Mouse (Mus musculus) heart, embryonic 11.5 days (tissue): ENCODE measurements around the gene B4galt1. TPM values are rescaled to one million over a fixed set of nuclear protein-coding genes. Genes with fewer than 3 reads are reported as not detected.
A peak's percentile ranks its signal among the peaks of the same experiment; 100 is the strongest.

ENCODE experiments used
- ATAC-seq: fragments of 200-750 bp; cut with Nextera tagmentation; replicated peaks from 2 replicates; pipeline ENCODE4 v1.8.0; 2017; ENCODE audit warnings: moderate library complexity; ENCODE audit not compliant: insufficient number of reproducible peaks, low FRiP score, low TSS enrichment
- H3K27ac ChIP-seq: fragments of 300-500 bp; sonication (generic); 2 replicates; pipeline ENCODE4 v1.5.1; 2014; ENCODE audit warnings: mild to moderate bottlenecking, low read depth, low read length
- H3K27me3 ChIP-seq: fragments of 300-500 bp; sonication (generic); 2 replicates; pipeline ENCODE4 v1.6.1; 2014; ENCODE audit warnings: mild to moderate bottlenecking, low read length, mixed read lengths; ENCODE audit not compliant: control insufficient read depth, insufficient read depth
- H3K36me3 ChIP-seq: fragments of 300-500 bp; sonication (generic); 2 replicates; pipeline ENCODE4 v1.6.1; 2014; ENCODE audit warnings: mild to moderate bottlenecking, low read length, moderate library complexity, mixed read lengths; ENCODE audit not compliant: control insufficient read depth, insufficient read depth
- H3K4me1 ChIP-seq: fragments of 300-500 bp; sonication (generic); 2 replicates; pipeline ENCODE4 v1.6.1; 2014; ENCODE audit warnings: low read length; ENCODE audit not compliant: control insufficient read depth, insufficient read depth
- H3K4me2 ChIP-seq: fragments of 300-500 bp; sonication (generic); 2 replicates; pipeline ENCODE4 v1.6.1; 2014; ENCODE audit warnings: mild to moderate bottlenecking, moderate library complexity
- H3K4me3 ChIP-seq: fragments of 300-500 bp; sonication (generic); 2 replicates; pipeline ENCODE4 v1.5.1; 2014; ENCODE audit warnings: low read depth, low read length
- H3K9ac ChIP-seq: fragments of 300-500 bp; sonication (generic); 2 replicates; pipeline ENCODE4 v1.6.1; 2014; ENCODE audit warnings: mild to moderate bottlenecking, low read depth, low read length, moderate library complexity
- H3K9me3 ChIP-seq: fragments of 300-500 bp; sonication (generic); replicated peaks from 2 replicates; pipeline ENCODE4 v1.6.1; 2016; ENCODE audit warnings: low read length; ENCODE audit not compliant: control insufficient read depth
- WGBS: fragments of 180-500 bp; shearing (Covaris S2); extraction: QIAGEN DNeasy Blood & Tissue Kit; methylation state at CpG from one replicate; pipeline ENCODE4 v1.1.7; 2014; ENCODE audit not compliant: insufficient replicate concordance; 5-methylcytosine and 5-hydroxymethylcytosine counted together
- polyA plus RNA-seq: library from polyadenylated mRNA; unstranded; fragments of >200 nt; fragmentation: Nextera tagmentation; extraction: Ambion mirVana; gene quantifications from 2 replicates; pipeline ENCODE4 v1.2.1, GENCODE M21; 2014

B4galt1 gene
- polyA plus RNA-seq, 1 experiment from 2014 or later, result 43.9 TPM

DNA sequence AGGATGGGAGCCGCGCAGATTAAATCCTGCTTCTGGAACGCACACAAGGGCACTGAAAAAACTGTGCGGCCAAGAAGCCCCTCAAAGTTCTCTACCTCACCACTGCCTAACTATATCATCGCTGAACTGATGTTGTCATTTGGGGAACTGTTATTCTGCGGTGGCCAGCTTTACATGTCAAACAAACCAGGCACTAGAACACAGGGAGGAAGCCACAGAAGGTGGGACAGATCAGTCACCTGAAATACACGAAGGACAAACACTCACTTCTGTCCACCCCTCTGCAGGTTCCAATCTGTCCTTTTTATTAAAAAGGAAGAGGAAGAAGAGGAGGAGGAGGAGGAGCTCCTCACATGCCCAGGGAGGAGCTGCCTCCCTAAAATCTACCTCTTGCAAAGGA, 29.3 kb downstream of the B4galt1 start:
- Histone ChIP-seq H3K9ac (no peak overlapping the region), H3K36me3 (no peaks in the 10 kb centered on the region), H3K4me3 (no peak overlapping the region), H3K27ac (no peak overlapping the region), H3K27me3 (no peaks in the 10 kb centered on the region), H3K4me2 (no peak overlapping the region), H3K9me3 (no peaks in the 10 kb centered on the region), H3K4me1 (peaks cover 21% of the 10 kb centered on the region)
- no peak for ATAC-seq
- 85% methylated on average over 7 of the region's 7 CpGs for WGBS

DNA sequence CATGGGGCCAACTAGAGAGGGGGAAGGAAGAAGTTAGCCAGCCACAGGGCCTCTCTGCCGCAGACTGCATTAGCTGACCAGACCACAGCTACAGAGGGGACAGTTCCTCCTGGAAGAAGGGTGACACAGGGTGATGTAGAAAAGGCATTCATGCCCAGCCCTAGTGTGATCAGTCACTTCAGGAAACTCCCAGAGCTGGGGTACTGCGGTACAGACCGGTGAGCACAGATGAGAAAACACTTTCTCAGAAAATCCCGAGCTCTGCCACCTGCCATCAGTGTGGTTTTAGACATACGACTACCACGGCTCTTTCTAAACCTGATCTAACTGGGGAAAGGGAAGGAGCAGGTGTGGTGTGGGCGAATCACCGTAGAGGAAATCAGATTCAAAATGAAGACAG, 30.1 kb downstream of the B4galt1 start:
- no peaks in the 10 kb centered on the region for H3K36me3 ChIP-seq
- H3K27me3 ChIP-seq, result no peaks in the 10 kb centered on the region
- no peak for ATAC-seq
- H3K4me3 ChIP-seq, result no peak overlapping the region
- no peak overlapping the region for H3K9ac ChIP-seq
- H3K4me1 ChIP-seq, result peaks cover 29% of the 10 kb centered on the region
- H3K4me2 ChIP-seq, result no peak overlapping the region
- no peaks in the 10 kb centered on the region for H3K9me3 ChIP-seq
- 87% methylated on average over 8 of the region's 8 CpGs for WGBS
- no peak overlapping the region; the same call in 1 of the 2 replicates for H3K27ac ChIP-seq

DNA sequence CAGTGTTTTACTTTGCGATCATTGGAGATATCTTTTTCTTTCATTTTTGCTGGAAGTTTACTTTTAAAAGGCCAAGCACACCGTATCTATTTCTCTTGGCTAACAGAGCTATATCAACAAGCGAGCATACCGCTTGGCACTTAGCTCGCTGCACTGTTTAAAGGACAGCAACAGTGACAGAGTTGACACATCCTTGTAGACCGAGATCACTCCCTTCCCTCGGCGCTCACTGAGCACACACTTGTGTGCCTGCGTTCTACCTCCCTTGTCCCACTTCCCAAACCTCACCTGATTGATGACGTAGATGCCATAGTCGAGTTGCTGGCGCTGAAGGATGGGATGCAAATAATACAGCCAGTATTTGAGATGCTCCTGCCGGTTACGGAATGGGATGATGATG, 30.7 kb downstream of the B4galt1 start:
- H3K9ac ChIP-seq, result no peak overlapping the region
- no peak overlapping the region; the same call in 1 of the 2 replicates for H3K27ac ChIP-seq
- no peak overlapping the region for H3K4me3 ChIP-seq
- no peak for ATAC-seq
- H3K9me3 ChIP-seq, result no peaks in the 10 kb centered on the region
- no peaks in the 10 kb centered on the region for H3K27me3 ChIP-seq
- WGBS, result 81% methylated on average over 14 of the region's 14 CpGs
- H3K36me3 ChIP-seq, result no peaks in the 10 kb centered on the region
- H3K4me2 ChIP-seq, result no peak overlapping the region
- peaks cover 34% of the 10 kb centered on the region for H3K4me1 ChIP-seq

DNA sequence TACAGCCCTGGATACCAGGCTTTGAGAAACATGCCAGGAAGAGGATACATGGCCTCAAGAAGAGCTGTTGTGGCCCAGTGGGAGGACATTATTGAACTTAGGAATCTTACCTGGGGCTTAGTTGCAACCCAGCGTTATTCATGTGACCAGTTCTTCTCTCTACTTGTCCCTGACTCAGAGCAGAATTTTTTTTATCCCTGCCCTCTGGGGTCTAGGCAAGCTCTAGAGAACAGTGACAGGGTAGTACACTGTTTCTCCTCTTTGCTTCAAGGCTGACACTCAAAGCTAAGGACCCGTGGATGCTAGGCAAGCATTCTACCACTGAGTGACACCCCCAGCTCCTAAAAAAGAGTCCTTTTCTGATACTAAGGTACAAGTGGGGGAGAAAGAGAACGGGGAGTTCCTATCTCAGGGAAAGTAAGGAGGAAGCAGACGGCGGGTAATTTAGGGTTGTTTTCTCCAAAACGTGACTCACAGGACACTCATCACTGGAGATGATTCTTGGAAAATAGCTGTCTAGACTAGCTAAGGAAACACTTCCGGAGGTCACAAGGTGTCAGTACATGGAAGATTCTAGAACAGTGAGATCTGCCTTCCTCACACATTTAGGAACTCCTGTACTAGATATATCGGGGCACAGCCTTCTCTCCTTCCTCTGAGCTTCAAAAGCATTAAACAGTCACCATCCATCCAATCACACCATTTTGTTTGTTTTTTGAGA, 32.3 kb downstream of the B4galt1 start:
- no peak for ATAC-seq
- 70% methylated on average over 8 of the region's 8 CpGs for WGBS
- Histone ChIP-seq H3K4me3 (no peak overlapping the region), H3K4me1 (peaks cover 34% of the 10 kb centered on the region), H3K9ac (no peak overlapping the region), H3K27ac (peak overlapping the region; percentile 80; the same call in 1 of the 2 replicates), H3K9me3 (no peaks in the 10 kb centered on the region), H3K4me2 (no peak overlapping the region), H3K36me3 (no peaks in the 10 kb centered on the region), H3K27me3 (no peaks in the 10 kb centered on the region)

DNA sequence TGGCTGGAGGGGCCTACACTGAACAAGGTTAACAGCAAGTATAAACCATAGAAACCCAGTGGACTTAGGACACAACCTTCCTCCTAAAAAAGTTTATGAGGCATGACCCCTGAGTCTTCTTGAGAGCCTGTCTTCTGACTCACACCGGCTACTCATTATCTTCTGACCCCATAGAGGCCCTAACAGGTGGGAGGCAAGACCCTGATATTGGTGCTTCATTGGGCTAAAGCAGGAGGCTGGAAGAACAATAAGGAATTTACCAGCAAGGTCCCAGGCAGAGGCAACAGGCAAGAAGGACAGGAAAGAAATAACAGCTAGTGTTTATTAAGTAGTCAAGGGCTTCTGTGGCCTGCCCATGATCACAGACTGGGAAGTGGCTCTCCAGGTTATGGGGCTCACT, 32.9 kb downstream of the B4galt1 start:
- H3K27ac ChIP-seq, result peak overlapping the region; percentile 80
- WGBS, result 41% methylated on average over 1 of the region's 1 CpGs
- no peak overlapping the region; the same call in 1 of the 2 replicates for H3K4me2 ChIP-seq
- H3K9ac ChIP-seq, result no peak overlapping the region
- ATAC-seq, result no peak
- H3K9me3 ChIP-seq, result no peaks in the 10 kb centered on the region
- H3K4me3 ChIP-seq, result no peak overlapping the region
- H3K36me3 ChIP-seq, result no peaks in the 10 kb centered on the region
- H3K27me3 ChIP-seq, result no peaks in the 10 kb centered on the region
- peaks cover 39% of the 10 kb centered on the region for H3K4me1 ChIP-seq

DNA sequence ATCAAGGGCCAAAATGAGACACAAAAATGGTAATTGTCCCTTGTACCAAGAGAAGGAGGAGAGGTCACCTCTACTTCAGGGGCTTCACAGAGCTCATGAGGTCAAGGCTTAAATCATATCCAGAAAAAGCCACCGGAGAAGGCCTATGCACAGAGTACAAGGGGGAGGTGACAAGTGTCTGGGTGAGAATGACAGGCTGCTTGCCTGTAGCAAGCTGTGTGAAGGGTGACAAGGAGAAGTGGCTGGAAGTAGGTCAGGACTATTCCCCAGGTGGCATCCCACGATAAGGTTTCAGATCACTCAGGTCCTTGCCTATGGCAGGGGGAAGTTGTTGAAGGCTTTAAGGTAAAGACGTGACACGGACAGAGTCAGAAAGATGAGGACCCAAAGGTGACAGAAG, 33.8 kb downstream of the B4galt1 start:
- 54% methylated on average over 4 of the region's 4 CpGs for WGBS

DNA sequence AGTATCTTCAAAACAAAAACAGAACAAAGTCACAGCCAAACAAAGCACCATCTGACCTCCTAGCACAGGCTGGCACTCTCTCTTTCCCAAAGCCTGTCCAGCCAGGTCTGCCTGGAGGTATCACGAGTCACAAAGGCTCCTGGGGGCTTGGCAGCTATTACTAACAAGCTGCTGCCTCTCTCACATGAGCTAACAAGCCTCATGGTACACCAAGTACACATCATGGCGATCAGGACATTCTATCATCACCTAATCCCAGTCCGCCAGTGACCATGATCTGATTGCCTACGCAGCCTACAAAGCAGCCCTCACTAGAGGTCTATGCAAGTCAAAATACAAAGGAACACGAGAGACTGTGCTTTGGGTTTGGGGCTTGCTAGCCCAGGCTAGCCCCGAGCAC, 34.7 kb downstream of the B4galt1 start:
- Histone ChIP-seq H3K27ac (peak overlapping the region; percentile 80), H3K9me3 (no peaks in the 10 kb centered on the region), H3K4me1 (peaks cover 44% of the 10 kb centered on the region), H3K27me3 (no peaks in the 10 kb centered on the region), H3K9ac (no peak overlapping the region), H3K36me3 (0 out of 2 replicates have a peak, but pooled peaks cover 2% of the 10 kb centered on the region), H3K4me3 (no peak overlapping the region), H3K4me2 (no peak overlapping the region)
- ATAC-seq, result no peak
- 90% methylated on average over 6 of the region's 6 CpGs for WGBS

More for the DNA sequence above, 33.8 kb downstream of the B4galt1 start:
- 0 out of 2 replicates have a peak, but pooled peaks cover under 1% of the 10 kb centered on the region for H3K36me3 ChIP-seq
- H3K9ac ChIP-seq, result no peak overlapping the region
- H3K27ac ChIP-seq, result peak overlapping the region; percentile 80
- H3K4me2 ChIP-seq, result peak overlapping the region; percentile 31; the same call in 1 of the 2 replicates
- no peaks in the 10 kb centered on the region for H3K27me3 ChIP-seq
- no peak overlapping the region for H3K4me3 ChIP-seq
- ATAC-seq, result peak; percentile 65; the same call in 1 of the 2 replicates
- H3K9me3 ChIP-seq, result no peaks in the 10 kb centered on the region
- H3K4me1 ChIP-seq, result peaks cover 44% of the 10 kb centered on the region

DNA sequence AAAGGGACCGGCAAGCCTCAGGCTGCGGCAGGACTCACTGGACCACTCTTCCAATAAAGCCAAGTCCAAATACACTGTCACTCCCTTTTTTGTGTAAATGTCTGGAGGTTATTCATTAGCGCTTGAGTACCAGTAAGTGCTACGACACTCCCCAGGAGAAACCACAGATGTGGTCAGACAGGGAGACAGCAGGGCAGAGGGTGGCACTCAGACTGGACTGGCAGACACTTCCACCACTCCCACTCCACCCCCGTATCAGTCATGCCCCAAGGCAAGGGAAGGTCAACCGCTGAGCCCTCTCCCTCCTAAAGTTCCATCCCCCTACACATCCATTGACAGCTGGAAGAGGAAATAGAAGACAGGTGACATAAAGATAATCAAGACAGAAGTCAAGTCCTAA, 35.4 kb downstream of the B4galt1 start:
- WGBS, result 62% methylated on average over 6 of the region's 6 CpGs
- Histone ChIP-seq H3K9ac (no peak overlapping the region), H3K4me1 (peaks cover 41% of the 10 kb centered on the region), H3K4me2 (no peak overlapping the region), H3K27me3 (no peaks in the 10 kb centered on the region), H3K4me3 (no peak overlapping the region), H3K36me3 (0 out of 2 replicates have a peak, but pooled peaks cover 2% of the 10 kb centered on the region), H3K9me3 (no peaks in the 10 kb centered on the region), H3K27ac (no peak overlapping the region)
- no peak for ATAC-seq

DNA sequence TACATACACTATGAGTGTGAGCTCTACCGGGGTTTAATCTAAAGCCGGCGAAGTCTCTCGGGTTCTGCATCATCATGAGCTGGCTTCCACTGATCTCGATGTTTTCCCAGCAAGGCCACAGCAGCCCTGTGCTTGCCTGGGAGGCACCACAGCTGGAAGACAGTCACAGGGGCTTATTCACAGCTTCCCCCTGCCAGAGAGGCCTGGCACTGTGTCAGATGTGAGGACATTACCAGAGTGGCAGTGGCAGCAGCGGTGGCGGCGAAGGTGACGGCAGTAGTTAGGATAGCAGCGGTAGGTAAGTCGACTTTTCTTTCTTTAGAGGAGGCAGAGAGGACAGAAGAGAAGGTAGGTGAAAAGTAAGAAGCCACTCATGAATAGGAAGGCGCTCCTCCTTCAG, 35.9 kb downstream of the B4galt1 start:
- 82% methylated on average over 12 of the region's 12 CpGs for WGBS
- H3K4me1 ChIP-seq, result peaks cover 41% of the 10 kb centered on the region
- H3K4me3 ChIP-seq, result no peak overlapping the region
- no peak for ATAC-seq
- no peaks in the 10 kb centered on the region for H3K9me3 ChIP-seq
- H3K4me2 ChIP-seq, result no peak overlapping the region
- 0 out of 2 replicates have a peak, but pooled peaks cover 5% of the 10 kb centered on the region for H3K36me3 ChIP-seq
- H3K9ac ChIP-seq, result no peak overlapping the region
- H3K27me3 ChIP-seq, result no peaks in the 10 kb centered on the region
- H3K27ac ChIP-seq, result no peak overlapping the region
